Mouse (Mus musculus) forebrain, embryonic 15.5 days (tissue): ENCODE measurements around the gene Rab34. TPM values are rescaled to one million over a fixed set of nuclear protein-coding genes. Genes with fewer than 3 reads are reported as not detected.
A peak's percentile ranks its signal among the peaks of the same experiment; 100 is the strongest.

Source experiments
- ATAC-seq: fragments of 200-750 bp; cut with Nextera tagmentation; replicated peaks from 2 replicates; pipeline ENCODE4 v1.8.0; 2017; ENCODE audit warnings: mild to moderate bottlenecking, moderate TSS enrichment, moderate library complexity
- H3K27ac ChIP-seq: fragments of 300-500 bp; sonication (generic); replicated peaks from 2 replicates; pipeline ENCODE4 v1.5.1; 2015; ENCODE audit warnings: mild to moderate bottlenecking, inconsistent platforms
- H3K27me3 ChIP-seq: fragments of 300-500 bp; sonication (generic); 2 replicates; pipeline ENCODE4 v1.6.1; 2015; ENCODE audit warnings: inconsistent platforms
- H3K36me3 ChIP-seq: fragments of 300-500 bp; sonication (generic); 2 replicates; pipeline ENCODE4 v1.6.1; 2015; ENCODE audit warnings: mild to moderate bottlenecking, inconsistent platforms
- H3K4me1 ChIP-seq: fragments of 300-500 bp; sonication (generic); 2 replicates; pipeline ENCODE4 v1.6.1; 2015; ENCODE audit warnings: inconsistent platforms
- H3K4me2 ChIP-seq: fragments of 300-500 bp; sonication (generic); replicated peaks from 2 replicates; pipeline ENCODE4 v1.6.1; 2015; ENCODE audit warnings: mild to moderate bottlenecking, inconsistent platforms
- H3K4me3 ChIP-seq: fragments of 300-500 bp; sonication (generic); 2 replicates; pipeline ENCODE4 v1.5.1; 2015; ENCODE audit warnings: mild to moderate bottlenecking, inconsistent platforms
- H3K9ac ChIP-seq: fragments of 300-500 bp; sonication (generic); replicated peaks from 2 replicates; pipeline ENCODE4 v1.6.1; 2015; ENCODE audit warnings: mild to moderate bottlenecking, inconsistent platforms
- H3K9me3 ChIP-seq: fragments of 300-500 bp; sonication (generic); 2 replicates; pipeline ENCODE4 v1.6.1; 2016; ENCODE audit warnings: inconsistent platforms
- WGBS: fragments of 180-500 bp; shearing (Covaris S2); methylation state at CpG from one replicate; pipeline ENCODE4 v1.1.7; 2015; ENCODE audit warnings: mixed read lengths; 5-methylcytosine and 5-hydroxymethylcytosine counted together
- polyA plus RNA-seq: library from polyadenylated mRNA; unstranded; fragments of >200 nt; fragmentation: Nextera tagmentation; extraction: Ambion mirVana; gene quantifications from 2 replicates; pipeline ENCODE4 v1.2.1, GENCODE M21; 2015

Gene Rab34
- polyA plus RNA-seq, 1 experiment from 2014 or later: 56.3 TPM

DNA sequence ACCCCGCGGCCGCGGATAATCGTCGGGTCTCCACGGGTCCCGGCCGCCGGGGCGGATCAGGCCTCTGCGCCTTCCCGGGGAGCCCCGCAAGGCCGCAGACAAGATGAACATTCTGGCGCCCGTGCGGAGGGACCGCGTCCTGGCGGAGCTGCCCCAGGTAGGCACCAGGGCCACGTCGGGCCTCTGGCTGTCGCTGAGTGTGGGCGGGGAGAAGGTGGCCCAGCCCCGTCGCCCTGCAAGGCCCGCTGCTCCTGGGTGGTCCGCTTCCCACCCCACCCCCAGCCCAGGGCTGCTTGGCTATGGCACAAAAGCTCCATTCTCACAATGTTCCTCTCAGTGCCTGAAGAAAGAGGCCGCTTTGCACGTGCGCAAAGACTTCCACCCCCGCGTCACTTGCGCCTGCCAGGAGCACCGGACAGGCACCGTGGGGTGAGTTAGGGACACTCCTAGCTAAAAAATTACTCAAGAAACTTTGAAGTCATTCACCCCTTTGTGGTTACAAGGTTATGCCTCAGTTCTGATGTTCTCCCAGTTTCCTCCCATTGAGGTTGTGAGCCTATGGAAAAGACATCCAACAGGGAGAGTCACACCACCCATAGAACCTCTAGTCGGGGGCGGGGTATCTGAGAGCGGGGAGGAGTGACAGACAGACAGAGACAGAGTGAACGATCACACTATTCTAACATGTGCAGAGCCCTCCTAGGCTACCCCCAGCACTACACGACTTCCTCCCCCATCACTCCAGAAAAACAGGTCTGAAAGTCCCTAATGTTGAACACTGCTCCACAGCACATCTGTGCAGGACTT is 1.2 kb downstream of the Rab34 start:
- H3K27me3 ChIP-seq: no peaks in the 10 kb centered on the region
- H3K4me3 ChIP-seq: peak overlapping the region; percentile 80
- under 1% methylated on average over 42 of the region's 42 CpGs for WGBS
- H3K4me1 ChIP-seq: peaks cover 20% of the 10 kb centered on the region
- H3K4me2 ChIP-seq: peak overlapping the region; percentile 56
- ATAC-seq: peak; percentile 76
- no peaks in the 10 kb centered on the region for H3K9me3 ChIP-seq
- peak overlapping the region; percentile 80 for H3K9ac ChIP-seq
- peaks cover 24% of the 10 kb centered on the region for H3K36me3 ChIP-seq
- H3K27ac ChIP-seq: peak overlapping the region; percentile 98

DNA sequence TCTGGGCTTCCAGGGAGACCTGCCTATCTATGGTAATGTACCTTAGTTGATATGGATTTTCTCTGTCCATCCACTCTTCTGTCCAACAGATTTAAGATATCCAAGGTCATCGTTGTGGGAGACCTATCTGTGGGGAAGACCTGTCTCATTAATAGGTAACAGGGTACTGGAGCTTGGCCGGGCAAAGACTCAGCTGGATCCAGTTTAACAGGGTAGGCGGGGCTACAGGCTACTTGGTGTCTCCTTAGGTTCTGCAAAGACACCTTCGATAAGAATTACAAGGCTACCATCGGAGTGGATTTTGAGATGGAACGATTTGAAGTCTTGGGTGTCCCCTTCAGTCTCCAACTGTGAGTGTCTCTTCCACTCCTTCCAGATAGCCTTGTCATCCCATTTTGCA is 1.8 kb downstream of the Rab34 start:
- no peaks in the 10 kb centered on the region for H3K27me3 ChIP-seq
- H3K36me3 ChIP-seq: peaks cover 24% of the 10 kb centered on the region
- H3K9ac ChIP-seq: peak overlapping the region; percentile 80; the same call in 1 of the 2 replicates
- ATAC-seq: no peak
- peaks cover 26% of the 10 kb centered on the region for H3K4me1 ChIP-seq
- 72% methylated on average over 6 of the region's 6 CpGs for WGBS
- H3K4me3 ChIP-seq: peak overlapping the region; percentile 80
- peak overlapping the region; percentile 98 for H3K27ac ChIP-seq
- H3K9me3 ChIP-seq: no peaks in the 10 kb centered on the region
- peak overlapping the region; percentile 56 for H3K4me2 ChIP-seq

DNA sequence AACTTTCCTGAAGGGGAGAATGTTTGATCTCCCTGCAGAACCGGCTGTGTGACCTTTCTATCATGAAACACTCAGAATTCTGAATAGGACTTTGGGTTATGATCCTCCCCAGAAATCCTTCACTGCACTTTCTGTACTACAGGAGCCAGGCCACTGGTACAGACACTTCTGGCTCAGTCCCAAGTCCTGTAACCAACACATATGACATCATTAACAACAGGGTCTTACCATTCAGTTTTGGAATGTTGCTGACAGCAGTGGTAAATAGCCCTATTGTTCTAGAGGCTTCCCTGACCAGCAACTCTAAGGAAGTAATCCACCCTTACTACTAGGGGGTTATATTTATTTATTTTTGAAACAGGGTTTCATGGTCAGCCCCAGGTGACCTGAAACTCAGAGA is 4.9 kb downstream of the Rab34 start, which contains the start of gene Proca1:
Gene Proca1 (plus strand): TSS at position 280 of the 400 bp plus-strand sequence.
- peak within 1 kb of the TSS; percentile 30; the same call in 1 of the 2 replicates for H3K4me3 ChIP-seq
- ATAC-seq: no peak
- H3K27ac ChIP-seq: no peak within 1 kb of the TSS
- H3K9ac ChIP-seq: no peak within 1 kb of the TSS
- H3K4me2 ChIP-seq: 0 out of 2 replicates have a peak within 1 kb of the TSS, but pooled peaks have one; percentile 34
- 72% methylated on average over 1 of the region's 1 CpGs for whole genome bisulfite sequencing
- H3K27me3 ChIP-seq: no peaks in the 10 kb centered on the region
- H3K36me3 ChIP-seq: peaks cover 24% of the 10 kb centered on the region
- no peaks in the 10 kb centered on the region for H3K9me3 ChIP-seq
- H3K4me1 ChIP-seq: peaks cover 21% of the 10 kb centered on the region

DNA sequence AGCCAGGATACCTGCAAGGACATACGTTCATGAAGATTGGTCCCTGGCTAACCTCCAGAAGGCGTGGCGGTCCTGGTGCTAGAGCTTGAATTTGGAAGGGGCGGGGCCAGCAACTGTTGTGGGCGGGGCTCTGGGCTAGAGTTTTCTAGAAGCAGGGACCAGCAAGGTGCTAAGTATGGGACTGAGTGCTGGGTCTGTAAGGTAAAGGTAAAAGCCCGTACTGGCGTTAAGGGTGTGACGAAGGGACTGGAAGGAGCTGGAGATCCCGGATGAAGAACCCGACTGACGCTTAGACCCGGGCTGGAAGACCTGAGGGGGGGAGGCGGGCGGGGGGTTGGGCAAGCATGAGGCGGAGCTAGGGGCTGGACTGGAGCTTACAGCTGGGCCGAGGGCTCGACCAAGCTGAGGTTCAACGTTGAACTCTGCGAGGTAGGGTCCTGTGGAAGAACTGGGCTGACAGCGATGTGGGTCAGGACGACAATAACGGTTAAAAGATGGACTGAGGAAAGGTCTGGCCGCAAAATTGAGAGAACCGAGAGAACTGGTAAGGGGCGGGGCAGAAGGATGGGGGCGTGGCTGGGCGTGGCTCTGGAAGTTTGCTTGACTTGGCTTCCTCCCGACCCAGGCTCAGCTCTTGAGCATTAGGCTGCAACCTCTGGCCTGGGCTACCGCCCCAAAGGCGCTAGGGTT is 6.3 kb downstream of the Rab34 start:
- Histone ChIP-seq H3K27ac (no peak overlapping the region), H3K27me3 (no peaks in the 10 kb centered on the region), H3K9me3 (no peaks in the 10 kb centered on the region), H3K4me2 (peak overlapping the region; percentile 34), H3K4me3 (peak overlapping the region; percentile 30), H3K9ac (no peak overlapping the region; the same call in 1 of the 2 replicates), H3K4me1 (peaks cover 16% of the 10 kb centered on the region), H3K36me3 (peaks cover 24% of the 10 kb centered on the region)
- peak; percentile 36 for ATAC-seq
- 3% methylated on average over 30 of the region's 30 CpGs for WGBS

DNA sequence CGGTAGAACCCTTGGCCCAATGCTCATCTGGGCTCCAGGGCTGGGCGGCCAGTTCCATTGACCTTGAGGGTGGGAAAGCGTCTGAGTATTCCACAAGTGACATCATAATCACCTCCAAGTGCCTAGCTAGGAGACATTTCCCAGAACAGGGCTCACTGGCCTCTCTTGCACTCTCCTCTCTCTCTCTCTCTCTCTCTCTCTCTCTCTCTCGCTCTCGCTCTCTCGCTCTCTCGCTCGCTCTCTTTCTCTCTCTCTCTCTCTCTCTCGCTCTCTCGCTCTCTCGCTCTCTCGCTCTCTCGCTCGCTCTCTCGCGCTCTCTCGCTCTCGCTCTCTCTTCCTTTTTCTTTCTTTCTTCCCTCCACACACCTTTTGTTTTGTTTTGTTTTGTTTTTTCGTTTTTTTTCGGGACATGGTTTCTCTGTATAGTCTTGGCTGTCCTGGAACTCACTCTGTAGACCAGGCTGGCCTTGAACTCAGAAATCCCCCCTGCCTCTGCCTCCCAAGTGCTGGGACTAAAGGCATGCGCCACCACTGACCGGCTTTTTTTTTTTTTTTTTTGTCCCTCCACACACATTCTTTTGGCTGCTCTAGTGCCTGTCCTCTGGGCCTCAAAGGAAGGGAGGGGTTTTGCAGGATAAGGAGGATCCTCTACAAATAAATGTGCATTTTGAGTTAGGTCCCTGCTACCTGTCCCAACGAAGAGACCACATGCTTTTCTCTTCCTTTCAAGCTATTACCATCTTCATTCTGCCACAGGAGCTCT is 7.1 kb downstream of the Rab34 start:
- H3K27me3 ChIP-seq: no peaks in the 10 kb centered on the region
- peak overlapping the region; percentile 30 for H3K4me3 ChIP-seq
- peaks cover 24% of the 10 kb centered on the region for H3K36me3 ChIP-seq
- no peak overlapping the region for H3K27ac ChIP-seq
- peak overlapping the region; percentile 34 for H3K4me2 ChIP-seq
- H3K9me3 ChIP-seq: no peaks in the 10 kb centered on the region
- ATAC-seq: no peak; the same call in 1 of the 2 replicates
- WGBS: 62% methylated on average over 23 of the region's 23 CpGs
- no peak overlapping the region for H3K9ac ChIP-seq
- peaks cover 9% of the 10 kb centered on the region for H3K4me1 ChIP-seq

DNA sequence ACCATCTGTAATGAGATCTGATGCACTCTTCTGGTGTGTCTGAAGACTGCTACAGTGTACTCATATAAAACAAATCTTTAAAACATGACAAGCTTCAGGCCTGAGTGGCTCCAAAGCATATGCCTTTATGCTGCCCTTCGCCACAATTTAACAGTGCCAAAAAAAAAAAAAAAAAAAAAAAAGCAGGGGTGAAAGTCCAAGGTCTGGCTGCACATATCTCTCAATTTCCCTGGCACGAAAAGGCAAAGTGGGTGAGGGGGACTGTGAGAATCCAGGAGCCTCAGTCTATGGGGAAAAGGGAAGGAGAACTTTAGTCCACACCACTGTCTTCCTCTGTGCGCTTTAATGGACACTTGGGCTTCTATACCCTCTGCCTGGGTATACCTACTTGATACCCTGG is 14.1 kb downstream of the Rab34 start:
- WGBS: 93% methylated on average over 3 of the region's 3 CpGs
- Histone ChIP-seq H3K36me3 (peaks cover 18% of the 10 kb centered on the region), H3K9ac (no peak overlapping the region), H3K27ac (no peak overlapping the region), H3K9me3 (no peaks in the 10 kb centered on the region), H3K4me2 (no peak overlapping the region), H3K27me3 (no peaks in the 10 kb centered on the region), H3K4me3 (no peak overlapping the region), H3K4me1 (no peaks in the 10 kb centered on the region)
- no peak for ATAC-seq

DNA sequence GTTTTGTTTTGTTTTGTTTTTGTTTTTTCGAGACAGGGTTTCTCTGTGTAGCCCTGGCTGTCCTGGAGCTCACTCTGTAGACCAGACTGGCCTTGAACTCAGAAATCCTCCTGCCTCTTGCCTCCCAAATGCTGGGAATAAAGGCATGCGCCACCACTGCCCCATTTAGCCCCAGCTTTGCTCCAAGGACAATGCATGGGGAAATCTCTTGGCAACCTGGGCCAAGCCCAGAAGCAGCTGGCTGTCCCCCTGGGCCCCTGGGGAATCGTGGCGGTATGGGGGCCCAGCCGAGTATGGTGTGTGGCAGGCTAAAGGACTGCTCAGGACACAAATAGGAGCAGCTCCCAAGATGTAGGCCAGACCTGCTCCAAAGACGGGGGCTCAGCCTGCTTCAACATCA is 16.1 kb downstream of the Rab34 start:
- no peak overlapping the region for H3K9ac ChIP-seq
- H3K9me3 ChIP-seq: no peaks in the 10 kb centered on the region
- ATAC-seq: no peak
- no peaks in the 10 kb centered on the region for H3K4me1 ChIP-seq
- no peak overlapping the region for H3K27ac ChIP-seq
- H3K4me3 ChIP-seq: no peak overlapping the region
- no peak overlapping the region for H3K4me2 ChIP-seq
- peaks cover 37% of the 10 kb centered on the region for H3K36me3 ChIP-seq
- 73% methylated on average over 6 of the region's 6 CpGs for WGBS
- H3K27me3 ChIP-seq: no peaks in the 10 kb centered on the region

DNA sequence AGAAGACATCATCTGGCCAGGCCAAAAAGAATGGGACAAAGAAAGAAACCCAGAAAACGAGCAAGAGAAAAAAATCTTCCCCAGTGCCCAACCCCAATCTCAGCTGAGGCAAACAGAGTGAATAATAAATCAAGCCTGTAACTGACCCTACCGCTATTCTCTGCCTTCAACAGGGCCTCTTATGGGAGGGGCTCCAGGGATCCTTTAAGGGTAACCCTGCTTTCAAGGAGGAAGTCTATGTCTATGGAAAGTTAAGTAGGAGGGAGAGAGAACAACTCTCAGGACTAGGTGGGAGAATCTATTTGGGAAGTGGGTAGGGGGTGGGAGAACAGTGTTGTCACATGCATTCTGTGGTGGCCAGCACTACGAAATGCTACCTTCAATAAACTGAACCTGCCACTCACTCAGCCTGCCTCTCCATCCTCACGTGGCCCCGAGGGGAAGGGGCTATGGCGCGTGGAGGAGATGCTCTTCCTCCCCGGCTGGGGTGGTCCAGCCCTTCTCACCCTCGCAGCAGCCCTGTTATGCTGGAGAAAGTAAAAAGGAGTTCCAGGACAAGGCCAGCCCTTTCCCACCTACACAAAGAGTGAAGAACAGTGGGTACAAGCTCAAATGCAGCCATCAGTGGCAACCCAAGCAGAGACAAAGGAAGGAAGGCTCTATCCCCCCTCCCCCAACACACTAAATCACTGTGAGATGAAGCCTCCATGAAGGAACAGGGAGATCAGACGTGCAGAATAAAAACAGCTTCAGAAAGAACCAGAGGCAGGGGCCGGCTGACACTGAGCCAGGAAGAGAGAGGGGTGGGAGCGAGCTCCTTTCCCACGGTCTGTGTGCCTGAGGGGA is 17.4 kb downstream of the Rab34 start:
- H3K9ac ChIP-seq: no peak overlapping the region
- no peak overlapping the region for H3K4me2 ChIP-seq
- ATAC-seq: no peak
- H3K27ac ChIP-seq: no peak overlapping the region
- no peaks in the 10 kb centered on the region for H3K4me1 ChIP-seq
- no peaks in the 10 kb centered on the region for H3K9me3 ChIP-seq
- 67% methylated on average over 13 of the region's 13 CpGs for WGBS
- no peak overlapping the region for H3K4me3 ChIP-seq
- H3K36me3 ChIP-seq: peaks cover 50% of the 10 kb centered on the region
- H3K27me3 ChIP-seq: no peaks in the 10 kb centered on the region

DNA sequence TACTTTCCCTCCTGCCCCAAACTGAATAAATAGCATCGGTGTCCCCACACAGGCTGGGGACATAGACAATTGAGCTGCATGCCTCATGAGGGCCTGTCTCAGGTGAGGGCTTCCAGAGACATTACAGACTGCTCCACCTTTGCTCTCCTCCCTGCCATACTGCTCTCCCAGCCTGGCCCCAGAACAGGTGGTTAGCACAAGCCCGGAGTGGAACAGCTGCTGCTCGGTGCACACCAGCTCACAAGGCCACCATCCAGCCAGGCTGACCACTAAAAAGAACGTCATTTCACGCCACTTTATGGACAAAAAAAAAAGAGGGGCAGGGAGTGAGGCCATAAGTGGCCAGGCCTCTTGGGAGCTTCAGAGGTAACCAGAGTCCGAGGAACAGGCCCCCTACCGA is 19.0 kb downstream of the Rab34 start:
- H3K27me3 ChIP-seq: no peaks in the 10 kb centered on the region
- no peak for ATAC-seq
- no peak overlapping the region for H3K27ac ChIP-seq
- no peaks in the 10 kb centered on the region for H3K9me3 ChIP-seq
- no peaks in the 10 kb centered on the region for H3K4me1 ChIP-seq
- H3K4me3 ChIP-seq: no peak overlapping the region
- H3K9ac ChIP-seq: no peak overlapping the region
- 90% methylated on average over 7 of the region's 7 CpGs for WGBS
- peaks cover 66% of the 10 kb centered on the region for H3K36me3 ChIP-seq
- no peak overlapping the region for H3K4me2 ChIP-seq

DNA sequence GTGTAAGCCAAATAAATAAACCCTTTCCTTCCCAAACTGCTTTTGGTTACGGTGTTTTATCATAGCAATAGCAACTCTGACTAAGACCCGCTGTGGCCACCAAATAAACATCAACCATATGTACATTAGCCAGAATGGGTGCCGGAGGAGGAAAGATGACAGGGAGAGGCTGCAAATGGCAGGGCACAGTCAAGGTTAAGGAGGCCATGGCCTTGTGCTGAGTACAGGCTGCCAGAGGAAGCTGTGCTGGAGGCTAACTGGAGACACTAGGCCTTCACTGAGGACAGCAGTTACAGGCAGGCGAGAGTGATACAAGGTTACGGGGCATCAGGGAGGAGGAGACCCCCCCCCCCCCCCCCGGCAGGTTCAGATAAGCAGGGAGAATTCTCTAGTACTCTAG is 21.7 kb downstream of the Rab34 start:
- Histone ChIP-seq H3K27ac (no peak overlapping the region), H3K9me3 (no peaks in the 10 kb centered on the region), H3K4me3 (no peak overlapping the region), H3K4me1 (no peaks in the 10 kb centered on the region), H3K9ac (no peak overlapping the region), H3K36me3 (peaks cover 89% of the 10 kb centered on the region), H3K4me2 (no peak overlapping the region), H3K27me3 (no peaks in the 10 kb centered on the region)
- no peak for ATAC-seq
- WGBS: 95% methylated on average over 6 of the region's 6 CpGs

DNA sequence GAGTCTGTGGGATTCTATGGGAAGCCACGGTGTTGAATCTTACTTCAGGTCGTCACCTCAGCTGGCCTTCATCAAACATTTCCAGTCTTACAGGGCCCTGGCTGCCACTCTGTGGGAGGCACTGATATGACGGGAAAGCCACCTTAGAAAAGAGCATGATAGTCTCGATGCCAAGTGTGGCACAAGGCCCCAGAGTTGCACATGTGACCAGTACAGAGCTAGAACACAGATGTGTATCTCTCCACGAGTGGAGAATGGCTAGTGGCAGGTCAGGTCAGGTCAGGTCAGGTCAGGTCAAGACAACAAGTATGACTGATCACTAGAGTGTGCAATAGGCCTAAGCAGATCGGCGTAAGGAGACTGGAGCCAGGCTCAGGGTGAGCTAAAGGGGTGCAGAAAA is 22.4 kb downstream of the Rab34 start:
- Histone ChIP-seq H3K4me2 (no peak overlapping the region), H3K27me3 (no peaks in the 10 kb centered on the region), H3K4me1 (no peaks in the 10 kb centered on the region), H3K4me3 (no peak overlapping the region), H3K27ac (no peak overlapping the region), H3K9ac (no peak overlapping the region), H3K9me3 (no peaks in the 10 kb centered on the region), H3K36me3 (peaks cover 96% of the 10 kb centered on the region)
- no peak for ATAC-seq
- 89% methylated on average over 7 of the region's 7 CpGs for WGBS
